Mouse (Mus musculus) adrenal gland, postnatal 14 days (tissue): Measurements from ENCODE around the gene Ttc9c. TPM values are rescaled to one million over a fixed set of nuclear protein-coding genes. Genes with fewer than 3 reads are reported as not detected.
"Not testable (repeated sequence)": the region's sequence is repeated elsewhere in the genome, so short reads cannot be mapped to it uniquely, and the experiment has no call there.

Experiments used
- DNase-seq: peaks from one replicate; pipeline ENCODE4 v3.0.0; 2021; ENCODE audit warnings: mixed read lengths
- long read RNA-seq, 2 experiments: library from polyadenylated mRNA; stranded (forward); transcript quantifications; one replicate each; pipeline ENCODE4 v2.0.0; 2021
- total RNA-seq: library from RNA; stranded (reverse); gene quantifications from 2 replicates; pipeline ENCODE4 v1.2.3, GENCODE M21; 2021

The Ttc9c gene
- 29.6 and 32.0 TPM in 2 replicates for total RNA-seq
- long read RNA-seq, experiment 1, transcript Ttc9c-201 (3 exons, 1,585 nt) = major isoform, 10 of 25 reads
- long read RNA-seq, experiment 1, partial matches to known transcripts = 1 of 25 reads
- long read RNA-seq, experiment 1, other reads (novel, unspliced or antisense) = 10 of 25 reads
- long read RNA-seq, experiment 2, partial matches to known transcripts = 1 of 9 reads
- long read RNA-seq, experiment 2, other reads (novel, unspliced or antisense) = 4 of 9 reads

DNA sequence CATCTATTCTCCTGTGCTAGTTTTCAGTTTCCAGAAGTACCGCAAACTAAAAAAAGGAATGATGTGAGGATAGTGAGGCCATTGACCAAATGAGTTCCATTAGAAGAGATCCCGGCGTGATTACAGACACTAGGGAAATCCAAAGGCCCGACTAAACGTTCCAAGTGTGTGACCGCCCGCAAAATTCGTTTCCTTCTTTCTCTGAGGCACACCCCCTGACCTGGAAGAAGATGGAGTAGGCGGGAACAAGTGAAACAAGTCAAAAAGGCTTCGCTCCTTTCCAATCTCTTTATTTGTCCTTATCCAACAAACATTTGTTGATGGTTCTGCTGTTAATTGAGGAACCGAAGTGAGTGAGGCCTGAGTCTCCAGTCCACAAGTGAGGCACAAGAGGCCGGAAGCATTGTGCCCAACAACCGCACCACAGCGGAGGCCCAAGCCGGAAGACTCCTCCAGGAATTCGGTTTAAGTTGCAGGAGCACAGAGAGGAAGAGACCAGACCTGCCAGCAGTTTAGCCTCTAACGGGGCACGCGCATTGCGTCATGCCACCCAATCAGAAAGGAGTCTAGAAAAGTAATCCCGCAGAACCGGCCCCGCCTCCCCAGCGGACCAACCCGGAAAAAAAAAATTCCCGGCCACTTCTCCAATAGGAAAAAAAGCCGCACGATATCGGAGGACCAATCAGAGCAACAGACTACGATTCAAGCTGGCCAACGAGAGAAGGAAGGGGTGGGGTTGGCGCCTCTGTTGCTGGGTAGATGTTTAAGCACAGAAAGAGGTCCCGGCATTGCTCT is at the start of gene Ttc9c:
Gene Ttc9c, minus strand, starts transcription at position 533 of the 795 bp plus-strand sequence.
- DNase-seq = peak; percentile 98

GRCm38 (mm10) chr19:8864265-8864664 is 45.1 kb upstream of the Ttc9c start:
- DNase-seq = no peak

GRCm38 (mm10) chr19:8859018-8859417 is 39.9 kb upstream of the Ttc9c start:
- no peak for DNase-seq

DNA sequence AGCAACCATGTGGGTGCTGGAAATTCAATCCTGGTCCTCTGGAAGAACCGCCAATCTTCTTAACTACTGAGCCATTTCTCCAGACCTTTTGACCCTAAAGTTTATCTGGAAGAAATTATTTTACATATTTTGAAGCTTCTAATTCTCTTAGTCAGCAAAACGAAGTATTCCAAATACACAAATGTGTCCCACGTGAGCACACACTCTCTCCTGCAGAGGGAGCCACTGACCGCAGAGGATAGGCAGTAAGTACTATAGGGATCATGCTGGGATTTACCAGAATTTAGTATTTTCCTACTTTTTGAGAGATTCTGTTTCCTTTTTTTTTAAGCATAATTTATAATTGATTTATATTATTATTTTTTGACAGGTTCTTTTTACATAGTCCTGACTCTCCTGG is 38.6 kb upstream of the Ttc9c start:
- peak; percentile 84 for DNase-seq

DNA sequence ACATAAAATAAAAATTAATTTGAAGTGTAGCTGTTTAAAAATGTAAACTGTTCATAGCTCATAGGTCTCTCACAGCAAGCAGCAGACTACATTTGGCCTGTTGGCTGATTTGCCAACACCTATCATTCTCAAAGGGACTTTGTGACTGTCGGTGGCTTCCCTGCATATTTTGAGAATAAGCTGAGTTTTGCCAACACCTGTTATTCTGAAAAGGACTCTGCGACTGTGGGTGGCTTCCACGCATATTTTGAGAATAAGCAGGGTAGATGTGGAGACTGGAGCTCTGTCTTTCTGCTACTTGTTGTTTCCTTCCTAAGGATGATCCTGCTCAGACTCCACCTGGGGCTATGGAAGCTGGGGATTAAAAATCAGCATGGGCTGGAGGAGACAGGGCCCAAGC is 34.0 kb upstream of the Ttc9c start:
- no peak for DNase-seq

- peak; percentile 42 for DNase-seq
These were observed 33.2 kb upstream of the Ttc9c start for GRCm38 (mm10) chr19:8852236-8852928.

DNA sequence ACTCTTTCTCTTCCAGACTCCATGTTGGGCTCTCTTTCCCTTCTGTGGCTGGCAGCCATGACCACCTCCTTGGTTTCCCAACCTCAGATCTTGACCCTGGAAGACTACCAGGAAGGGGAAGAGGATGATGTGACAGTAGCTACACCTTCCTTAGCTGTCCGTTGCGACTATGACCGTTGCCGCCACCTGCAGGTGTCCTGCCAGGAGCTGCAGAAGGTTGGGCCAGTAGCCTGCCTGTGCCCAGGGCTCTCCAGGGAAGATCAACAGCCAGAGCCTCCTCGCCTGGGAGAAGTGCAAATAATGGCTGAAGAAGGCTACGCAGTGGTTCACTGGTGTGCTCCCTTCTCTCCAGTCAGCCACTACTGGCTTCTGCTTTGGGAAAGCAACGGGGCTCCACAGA is 32.5 kb upstream of the Ttc9c start:
- DNase-seq = peak; percentile 36

DNA sequence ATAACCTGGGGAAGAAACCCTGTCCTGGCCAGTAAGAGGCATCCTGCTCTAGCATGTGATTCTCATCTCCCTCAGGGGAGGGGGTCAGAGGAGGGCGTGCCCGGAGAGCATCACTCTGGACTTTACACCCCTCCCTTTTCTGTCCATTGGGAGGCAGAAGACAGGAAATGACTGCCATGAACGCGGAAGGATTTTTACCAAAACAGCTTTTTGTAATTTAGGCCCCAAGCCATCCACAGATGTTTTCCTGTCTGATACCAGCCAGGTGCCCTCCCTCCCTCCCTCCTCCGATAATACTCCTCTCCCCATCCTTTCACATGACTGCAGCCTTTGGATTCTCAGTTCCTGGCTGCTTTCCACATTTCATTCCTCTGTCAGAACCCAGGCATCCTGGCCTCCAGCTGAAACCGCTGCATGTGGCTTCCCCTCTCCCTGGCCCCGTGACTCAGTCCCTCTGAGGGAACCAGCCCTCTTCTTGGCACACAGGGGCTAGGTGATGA is 31.3 kb upstream of the Ttc9c start, which contains the start of gene Lrrn4cl:
Gene Lrrn4cl, plus strand, starts transcription at position 367 of the 500 bp plus-strand sequence.
- DNase-seq = peak; percentile 72

DNA sequence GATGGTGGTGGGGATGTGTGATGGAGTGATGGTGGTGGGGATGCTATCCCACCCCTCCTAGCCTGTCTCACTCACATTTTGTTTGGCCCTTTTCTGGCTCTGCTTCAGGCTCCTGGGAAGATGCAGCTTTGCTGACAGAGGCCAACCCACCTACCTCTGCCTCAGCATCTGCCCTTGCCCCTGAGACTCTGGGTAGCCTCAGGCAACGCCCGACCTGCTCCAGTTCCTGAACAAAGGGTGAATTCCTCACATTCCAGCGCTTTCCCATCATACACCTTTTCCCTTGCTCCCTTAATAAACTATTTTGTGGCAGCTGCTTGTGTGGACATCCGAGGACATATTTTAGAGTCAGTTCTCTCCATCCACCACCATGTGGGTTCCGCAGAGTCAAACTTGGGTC is 29.2 kb upstream of the Ttc9c start:
- DNase-seq = no peak

DNA sequence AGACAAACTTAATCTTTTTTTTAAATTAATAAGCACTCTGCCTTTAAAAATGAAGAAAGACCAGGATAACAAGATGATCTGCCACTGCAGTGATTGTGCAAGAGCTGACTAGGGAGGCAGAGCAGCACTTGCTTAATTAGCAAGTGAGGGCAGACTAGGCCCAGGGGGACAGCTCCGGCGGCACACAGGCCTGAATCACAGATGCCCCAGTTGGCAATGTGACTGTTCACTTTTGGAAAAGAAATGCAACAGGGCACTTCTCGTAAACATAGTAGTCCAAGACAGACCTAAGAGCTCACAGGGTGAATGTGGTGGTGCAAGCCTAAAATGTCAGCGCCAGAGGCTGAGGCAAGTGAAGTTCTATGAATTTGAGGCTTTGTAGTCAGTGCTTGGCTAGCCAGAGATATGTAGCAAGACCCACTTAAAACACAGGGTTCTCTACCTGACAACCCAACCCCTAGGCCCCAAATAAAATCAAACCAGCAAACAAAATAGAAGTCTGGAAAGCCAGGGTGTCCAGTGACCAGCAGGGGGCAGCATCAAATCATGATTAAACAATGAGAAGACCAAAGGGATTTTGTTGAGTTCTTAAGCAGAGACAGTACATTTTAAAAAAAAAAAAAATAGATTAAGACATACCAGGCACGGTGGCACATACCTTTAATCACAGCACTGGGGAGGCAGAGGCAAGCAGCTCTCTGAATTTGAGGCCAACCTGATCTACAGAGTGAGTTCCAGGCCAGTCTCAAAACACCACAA is 25.4 kb upstream of the Ttc9c start:
- peak; percentile 91 for DNase-seq

- DNase-seq = no peak
These were observed 23.8 kb upstream of the Ttc9c start for GRCm38 (mm10) chr19:8842961-8843360.

- DNase-seq = no peak
These were observed 21.9 kb upstream of the Ttc9c start for GRCm38 (mm10) chr19:8841012-8841411.

DNA sequence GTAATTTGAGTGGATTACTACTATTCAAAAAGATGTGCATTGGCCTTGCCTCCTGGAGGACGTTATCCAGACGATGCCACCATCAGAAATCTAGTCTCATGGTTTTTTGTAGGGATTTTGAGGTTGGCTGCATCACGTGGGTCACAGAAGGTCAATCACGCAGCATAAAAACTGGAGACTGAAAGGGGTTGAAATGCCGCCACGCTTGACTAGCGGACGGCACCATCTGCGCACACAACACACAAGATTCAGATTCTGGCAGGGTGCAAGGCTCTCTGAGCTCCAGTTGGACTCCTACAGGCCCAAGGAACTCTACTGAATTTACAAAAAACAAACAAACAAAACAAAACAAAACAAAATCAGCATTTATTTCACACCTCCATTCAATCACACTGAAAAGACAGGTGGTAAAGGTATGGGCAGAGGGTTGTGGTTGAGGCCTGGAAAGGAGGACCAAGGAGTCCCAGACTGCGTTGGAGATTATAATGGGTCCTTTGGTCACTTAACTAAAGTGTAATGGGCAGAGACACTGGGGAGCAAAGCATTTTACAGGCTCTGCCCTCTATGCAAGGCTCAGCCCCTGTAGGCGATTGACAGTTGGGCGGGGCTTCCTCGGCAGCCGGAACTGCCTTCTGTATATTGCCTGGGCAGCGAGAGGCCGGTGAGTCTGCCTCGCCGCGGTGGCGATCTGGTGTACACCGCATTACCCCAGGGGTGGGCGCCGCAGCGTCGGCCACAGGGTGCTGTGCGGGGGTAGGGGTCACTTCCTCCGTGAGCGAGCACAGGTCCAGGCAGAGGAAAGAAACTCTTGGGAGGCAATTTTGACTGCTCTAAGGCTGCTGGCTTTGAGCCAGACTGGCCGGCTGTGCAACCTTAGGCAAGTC is 21.0 kb upstream of the Ttc9c start:
- DNase-seq = peak; percentile 88

DNA sequence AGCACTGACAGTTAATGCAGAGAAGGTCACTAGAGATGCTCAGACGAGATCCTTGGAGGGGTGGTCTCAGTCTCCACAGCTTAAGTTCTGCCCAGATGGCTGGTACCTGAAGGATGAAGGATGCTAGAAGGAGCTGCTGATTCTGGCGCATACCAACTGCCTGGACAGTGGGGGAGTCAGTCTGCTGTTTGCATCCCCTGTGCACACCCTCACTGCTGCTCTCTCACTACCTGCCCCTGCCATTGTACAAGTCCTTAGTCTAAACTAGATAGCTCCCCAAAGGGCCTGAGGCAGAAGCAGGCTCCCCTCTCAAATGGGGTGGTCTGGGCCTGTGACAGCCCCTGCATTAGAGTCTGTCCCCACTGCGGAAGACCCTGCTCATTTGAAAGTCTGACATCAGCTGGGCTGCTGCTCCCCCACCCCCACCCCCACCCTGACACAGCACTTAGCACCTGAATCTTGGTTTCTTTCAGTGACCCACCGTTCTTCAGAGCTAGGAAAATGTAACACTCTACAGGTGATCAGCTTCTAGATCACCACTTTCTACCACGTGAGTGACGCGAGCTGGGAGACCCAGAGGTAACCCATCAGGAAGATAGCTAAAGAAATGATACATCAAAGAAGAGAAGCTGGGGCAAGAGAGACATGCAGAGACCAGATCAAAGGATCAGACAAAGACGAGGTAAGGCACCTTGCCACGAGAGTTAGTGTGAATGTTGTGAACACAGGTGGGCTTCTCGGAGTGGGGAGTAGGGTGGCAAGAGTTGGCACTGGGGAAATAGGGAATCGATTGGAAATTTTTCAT is 20.2 kb upstream of the Ttc9c start, which contains the start of gene Gng3:
Gene Gng3, minus strand, starts transcription at position 92 of the 805 bp plus-strand sequence.
- no peak for DNase-seq

DNA sequence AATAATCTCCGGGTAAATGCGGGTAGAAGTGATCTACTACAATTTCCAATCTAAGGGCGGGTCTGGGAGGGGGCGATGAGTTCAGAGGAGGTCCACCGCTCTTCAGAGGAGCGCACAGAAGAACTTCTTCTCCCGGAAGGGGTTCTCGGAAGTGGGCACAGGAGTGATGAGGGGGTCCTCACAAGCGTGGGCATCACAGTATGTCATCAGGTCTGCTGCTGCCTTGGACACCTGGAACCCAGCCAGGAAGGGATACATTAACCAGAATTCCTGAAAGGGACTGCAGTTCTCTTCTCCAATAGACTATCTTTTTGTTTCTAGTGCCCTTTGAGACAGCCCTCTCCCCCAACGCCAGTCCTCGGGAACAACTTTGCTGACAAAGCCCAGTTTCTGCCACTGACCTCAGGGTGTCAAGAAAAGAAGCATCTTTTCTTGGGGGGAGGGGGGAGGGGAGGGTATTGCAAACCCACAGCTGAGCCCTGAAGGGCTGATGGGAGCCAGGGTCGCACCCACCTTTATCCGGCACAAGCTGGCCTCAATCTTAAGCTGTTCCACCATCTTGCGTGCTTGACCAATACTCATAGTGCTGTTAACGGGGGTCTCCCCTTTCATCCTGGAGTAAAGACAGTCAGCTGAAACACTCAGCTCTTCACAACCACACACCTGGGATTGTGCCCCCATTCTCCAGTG is 19.1 kb upstream of the Ttc9c start:
- peak; percentile 64 for DNase-seq

DNA sequence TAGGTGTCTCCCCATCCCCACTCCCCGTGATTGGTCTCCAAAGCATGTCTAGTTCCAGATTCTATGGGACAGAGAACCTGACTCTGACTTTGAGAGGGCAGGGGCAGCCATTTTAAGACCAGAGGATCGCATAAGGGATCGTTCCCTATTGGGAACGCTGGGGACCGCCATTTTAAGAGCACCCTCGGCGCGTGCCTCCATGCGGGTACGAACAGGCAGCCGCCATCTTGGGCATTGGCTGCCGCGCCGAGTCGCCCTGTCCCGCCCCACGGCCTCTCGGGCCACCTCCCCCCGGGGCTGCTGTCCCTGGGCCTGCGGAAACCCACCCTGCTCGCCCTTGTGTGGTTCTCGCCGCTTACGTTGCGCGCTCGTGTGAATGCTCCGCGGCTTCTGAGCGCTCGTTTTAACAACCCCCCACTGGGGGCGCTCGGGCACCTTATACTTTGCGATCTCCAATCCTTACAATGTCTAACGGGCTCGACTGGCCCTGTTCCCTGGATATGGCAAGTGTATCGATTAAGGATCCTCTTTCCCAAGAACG is 18.2 kb upstream of the Ttc9c start, which contains the start of gene Bscl2:
Gene Bscl2, plus strand, starts transcription at position 217 of the 541 bp plus-strand sequence.
- peak; percentile 90 for DNase-seq

DNA sequence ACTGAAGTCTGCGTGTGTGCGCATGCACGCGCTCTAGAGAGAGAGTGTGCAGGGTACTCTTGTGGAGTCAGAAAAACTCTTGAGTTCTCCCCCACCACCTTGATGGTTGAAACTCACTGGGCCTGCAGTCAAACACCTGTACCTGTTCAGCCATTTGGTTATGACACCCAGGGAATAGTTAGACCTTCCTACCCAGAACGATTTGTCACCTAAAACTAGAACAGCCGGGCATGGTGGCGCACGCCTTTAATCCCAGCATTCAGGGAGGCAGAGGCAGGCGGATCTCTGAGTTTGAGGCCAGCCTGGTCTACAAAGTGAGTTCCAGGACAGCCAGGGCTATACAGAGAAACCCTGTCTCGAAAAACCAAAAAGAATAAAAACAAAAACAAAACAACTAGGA is 17.2 kb upstream of the Ttc9c start:
- not testable (repeated sequence) for DNase-seq

GRCm38 (mm10) chr19:8832971-8833370 is 13.8 kb upstream of the Ttc9c start:
- no peak for DNase-seq

DNA sequence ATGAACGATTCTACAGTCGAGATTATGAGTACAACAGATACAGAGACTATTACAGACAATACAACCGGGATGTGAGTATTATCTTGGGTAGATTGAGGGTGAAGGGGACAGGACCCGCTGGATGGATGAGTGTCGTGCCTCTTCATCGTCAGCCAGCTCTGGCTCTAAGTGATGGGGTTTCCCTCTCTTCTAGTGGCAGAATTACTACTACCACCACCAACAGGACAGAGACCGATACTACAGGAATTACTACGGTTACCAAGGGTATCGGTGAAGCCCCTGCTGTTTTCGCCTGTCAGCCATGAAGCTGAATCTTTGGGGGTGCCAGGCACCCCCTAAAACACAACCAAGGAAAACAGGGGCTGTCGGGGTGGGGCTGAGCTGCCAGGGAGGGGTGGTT is 12.1 kb upstream of the Ttc9c start:
- no peak for DNase-seq
